Mouse (Mus musculus): ENCODE measurements around the gene Gnb1. TPM values are rescaled to one million over a fixed set of nuclear protein-coding genes. Genes with fewer than 3 reads are reported as not detected.
A peak's percentile ranks its signal among the peaks of the same experiment; 100 is the strongest.
"Not testable (repeated sequence)": the region's sequence is repeated elsewhere in the genome, so short reads cannot be mapped to it uniquely, and the experiment has no call there.

Gene Gnb1
- 100 to 1,000 TPM; 690 to 729 TPM for total RNA-seq (2021)
- long read RNA-seq, transcript Gnb1-202 (11 exons, 3,088 nt) = minor isoform, 92 of 446 reads
- long read RNA-seq, transcript Gnb1-201 (12 exons, 3,131 nt) = major isoform, 236 of 446 reads
- long read RNA-seq, transcript Gnb1-206 (4 exons, 812 nt) = minor isoform, 10 of 446 reads
- long read RNA-seq, transcript Gnb1-203 (12 exons, 3,143 nt) = minor isoform, 47 of 446 reads
- long read RNA-seq, partial matches to known transcripts = 14 of 446 reads
- long read RNA-seq, other reads (novel, unspliced or antisense) = 46 of 446 reads

DNA sequence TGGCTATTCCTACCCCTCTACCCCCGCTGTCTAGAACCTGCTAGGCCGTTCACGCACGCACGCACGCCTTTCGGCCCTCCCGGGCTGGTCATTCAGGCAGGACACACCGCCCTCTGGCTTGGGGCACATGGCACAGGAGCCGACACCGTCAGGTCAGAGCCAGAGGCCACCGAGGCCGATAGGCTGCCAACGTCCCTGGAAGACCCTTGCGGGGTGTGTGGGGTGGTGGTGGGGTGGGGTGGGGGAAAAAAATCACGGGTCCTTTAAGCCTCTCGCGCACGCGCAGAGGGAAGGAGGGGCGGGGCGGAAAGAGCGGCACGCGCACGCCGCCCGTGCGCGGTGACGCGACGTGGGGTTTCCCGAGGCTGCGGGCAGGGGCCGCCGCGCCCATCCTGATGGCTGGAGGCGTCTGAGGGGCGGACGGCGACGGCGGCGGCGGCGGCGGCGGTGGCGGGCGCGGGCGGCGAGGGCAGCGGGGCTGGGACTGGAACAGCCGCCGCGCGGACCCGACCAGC is at the start of gene Gnb1:
Gene Gnb1 (plus strand): TSS at position 372 of the 515 bp plus-strand sequence.
- peak; percentile 85 to 95 for DNase-seq (ENCODE audit: low spot score in 2 of 2)

- DNase-seq (ENCODE audit: low spot score in 2 of 2) = no peak
Measured at GRCm38 (mm10) chr4:155442808-155443207, 48.4 kb upstream of the Gnb1 start.

GRCm38 (mm10) chr4:155451597-155451996 is 39.6 kb upstream of the Gnb1 start:
- DNase-seq (ENCODE audit: low spot score in 2 of 2) = no peak

- DNase-seq (ENCODE audit: low spot score in 2 of 2) = no peak
Measured at GRCm38 (mm10) chr4:155458575-155458974, 32.6 kb upstream of the Gnb1 start.

GRCm38 (mm10) chr4:155463050-155463449 is 28.1 kb upstream of the Gnb1 start:
- DNase-seq (ENCODE audit: low spot score in 2 of 2) = no peak

- no peak for DNase-seq (ENCODE audit: low spot score in 2 of 2)
Measured at GRCm38 (mm10) chr4:155463611-155464010, 27.6 kb upstream of the Gnb1 start.

GRCm38 (mm10) chr4:155464061-155464460 is 27.1 kb upstream of the Gnb1 start:
- DNase-seq (ENCODE audit: low spot score in 2 of 2) = no peak

DNA sequence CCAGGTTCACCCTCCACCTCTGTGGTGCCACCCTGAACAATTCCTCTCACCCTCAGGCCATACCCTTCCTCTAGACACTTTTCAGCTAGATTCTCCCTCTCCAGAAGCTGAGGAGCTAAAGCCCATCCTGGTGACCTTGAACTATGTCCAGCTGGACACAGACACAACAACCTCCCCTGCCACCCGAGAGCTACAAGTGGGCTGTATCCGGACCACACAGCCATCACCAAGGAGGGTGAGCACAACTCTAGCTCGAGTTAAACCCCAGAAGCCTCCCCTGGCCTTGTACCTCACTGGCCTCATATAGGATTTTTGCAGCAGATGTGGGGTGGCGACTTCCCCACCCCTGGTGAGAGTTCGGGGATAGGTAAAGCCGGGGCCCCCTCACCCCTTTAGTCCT is 25.6 kb upstream of the Gnb1 start:
- no peak for DNase-seq (ENCODE audit: low spot score in 2 of 2)

DNA sequence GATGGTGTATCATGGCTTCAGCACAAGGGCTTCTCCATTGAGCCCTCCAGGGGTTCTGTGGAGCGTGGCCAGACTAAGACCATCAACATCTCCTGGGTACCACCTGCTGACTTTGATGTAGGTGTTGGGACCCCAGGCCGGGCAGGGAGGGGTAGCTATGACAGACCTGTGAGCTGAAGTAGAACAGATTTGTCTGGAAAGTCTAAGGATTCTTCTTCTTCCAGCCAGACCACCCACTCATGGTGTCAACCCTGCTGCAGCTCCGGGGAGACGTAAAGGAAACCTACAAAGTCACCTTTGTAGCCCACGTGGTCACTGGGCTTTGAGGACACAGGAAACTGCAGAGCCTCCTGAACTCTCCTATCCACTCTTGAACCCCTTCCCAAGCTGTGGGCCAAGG is 25.1 kb upstream of the Gnb1 start:
- no peak for DNase-seq (ENCODE audit: low spot score in 2 of 2)

DNA sequence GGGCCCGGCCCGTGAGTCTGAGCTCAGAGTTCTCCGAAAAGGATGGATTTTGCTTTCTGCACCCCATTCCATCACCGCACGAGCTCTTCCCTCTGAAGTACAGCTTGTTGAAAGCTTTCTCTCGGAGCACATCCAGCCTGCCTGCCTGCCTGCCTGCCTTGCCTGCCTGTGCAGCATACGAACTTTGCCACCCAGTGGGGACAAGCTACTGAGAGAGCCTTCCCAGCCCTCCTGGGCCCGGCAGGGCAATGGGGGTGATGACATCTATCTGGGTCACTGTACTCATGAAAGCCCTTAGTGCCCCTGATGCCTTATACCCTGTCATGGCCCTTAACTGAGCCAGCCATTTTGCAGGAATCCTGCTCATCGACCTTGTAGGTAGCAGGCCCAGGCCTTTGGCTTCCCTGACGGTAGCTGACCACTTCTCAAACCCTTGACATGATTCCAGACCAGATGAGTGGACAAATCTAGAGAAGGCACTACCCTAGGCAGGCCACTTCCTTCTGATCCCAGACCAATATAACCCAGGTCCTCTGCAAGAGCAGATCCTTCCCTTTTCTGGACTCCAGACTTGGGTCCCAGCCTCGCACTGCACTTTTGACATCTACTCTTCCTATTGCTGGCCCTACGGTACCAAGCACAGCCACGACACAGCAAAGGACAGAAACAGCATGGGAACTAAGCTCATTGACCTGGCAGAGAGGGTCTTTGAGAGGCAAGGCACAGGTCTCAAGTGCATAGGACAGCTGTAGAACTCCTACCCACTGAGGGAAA is 23.7 kb upstream of the Gnb1 start:
- no peak for DNase-seq (ENCODE audit: low spot score in 2 of 2)

- DNase-seq (ENCODE audit: low spot score in 2 of 2) = no peak
Measured at GRCm38 (mm10) chr4:155468952-155469351, 22.2 kb upstream of the Gnb1 start, which contains the start of gene Tmem52. Gene Tmem52 (plus strand): TSS chr4:155469114.

DNA sequence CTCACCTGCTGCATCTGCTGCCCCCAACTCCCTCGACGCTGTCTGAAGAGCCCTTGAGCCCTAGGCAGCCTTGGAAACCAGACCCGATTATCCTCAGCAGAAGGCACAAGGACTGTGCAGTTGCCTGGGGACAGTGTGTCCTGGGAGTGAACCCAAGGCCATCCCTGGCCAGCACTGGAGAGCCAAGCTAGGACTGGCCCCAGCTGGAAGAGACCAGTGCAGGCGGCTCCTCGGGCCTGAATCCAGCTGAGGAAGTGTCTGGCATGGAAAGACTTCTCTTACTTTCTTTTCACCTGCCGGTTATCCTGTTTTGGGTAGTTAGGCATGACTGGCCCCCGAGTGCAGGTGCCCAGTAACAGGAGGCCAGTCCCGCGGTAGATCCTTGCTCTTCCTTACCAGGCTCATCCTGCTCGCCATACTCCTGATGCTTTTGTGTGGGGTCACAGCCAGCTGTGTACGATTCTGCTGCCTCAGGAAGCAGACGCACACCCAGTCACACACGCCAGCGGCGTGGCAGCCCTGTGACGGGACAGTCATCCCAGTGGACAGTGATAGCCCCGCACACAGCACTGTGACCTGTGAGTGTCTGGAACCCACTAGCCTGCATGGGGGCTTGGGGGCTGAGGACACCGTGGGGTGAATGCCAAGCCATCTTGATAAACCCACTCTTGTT is 21.4 kb upstream of the Gnb1 start:
- DNase-seq (ENCODE audit: low spot score in 2 of 2) = peak in 1 of 2 experiments; percentile 53

GRCm38 (mm10) chr4:155470263-155470953 is 20.8 kb upstream of the Gnb1 start:
- DNase-seq (ENCODE audit: low spot score in 2 of 2) = no peak

DNA sequence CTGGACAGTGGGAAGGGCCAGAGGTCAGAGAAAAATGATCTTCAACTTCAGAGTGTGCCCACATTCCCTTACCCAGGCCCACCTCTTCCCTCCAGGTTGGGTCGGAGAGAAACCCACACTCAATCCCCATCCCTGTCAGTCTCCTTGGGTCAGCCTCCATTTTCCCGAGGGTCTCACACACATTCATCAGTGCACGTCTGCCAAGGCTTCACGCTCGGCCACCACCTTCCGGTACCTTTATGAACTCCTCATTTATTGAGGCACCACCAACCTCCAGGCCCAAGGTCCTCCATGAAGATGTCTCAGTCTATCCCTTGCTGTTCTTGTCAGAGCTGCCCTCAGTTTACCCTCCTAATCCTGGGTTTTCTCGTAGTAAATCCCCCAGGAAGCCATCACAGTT is 20.2 kb upstream of the Gnb1 start:
- no peak for DNase-seq (ENCODE audit: low spot score in 2 of 2)

- DNase-seq (ENCODE audit: low spot score in 2 of 2) = no peak
Measured at GRCm38 (mm10) chr4:155471406-155471805, 19.8 kb upstream of the Gnb1 start.

- no peak for DNase-seq (ENCODE audit: low spot score in 2 of 2)
Measured at GRCm38 (mm10) chr4:155472716-155473290, 18.4 kb upstream of the Gnb1 start.

DNA sequence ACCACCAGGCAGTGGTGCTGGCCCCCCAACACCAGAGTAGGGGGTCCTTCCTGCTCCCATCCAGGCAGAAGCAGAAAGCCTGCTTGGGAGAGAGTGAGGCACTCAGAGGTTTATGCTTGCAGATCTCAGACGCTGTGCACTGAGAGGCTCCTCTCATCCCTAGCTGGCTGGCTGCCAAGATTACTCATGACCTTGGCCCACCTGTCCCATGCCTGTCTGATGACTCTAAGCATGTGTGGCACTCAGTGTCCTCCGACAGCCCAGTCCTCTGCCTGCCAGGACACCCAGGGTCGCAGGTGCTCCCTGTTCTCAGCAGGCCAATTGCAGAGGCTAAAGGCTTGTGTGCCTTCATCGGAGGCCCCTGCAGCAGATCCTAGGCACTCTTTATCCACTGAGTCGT is 17.8 kb upstream of the Gnb1 start:
- DNase-seq (ENCODE audit: low spot score in 2 of 2) = no peak

DNA sequence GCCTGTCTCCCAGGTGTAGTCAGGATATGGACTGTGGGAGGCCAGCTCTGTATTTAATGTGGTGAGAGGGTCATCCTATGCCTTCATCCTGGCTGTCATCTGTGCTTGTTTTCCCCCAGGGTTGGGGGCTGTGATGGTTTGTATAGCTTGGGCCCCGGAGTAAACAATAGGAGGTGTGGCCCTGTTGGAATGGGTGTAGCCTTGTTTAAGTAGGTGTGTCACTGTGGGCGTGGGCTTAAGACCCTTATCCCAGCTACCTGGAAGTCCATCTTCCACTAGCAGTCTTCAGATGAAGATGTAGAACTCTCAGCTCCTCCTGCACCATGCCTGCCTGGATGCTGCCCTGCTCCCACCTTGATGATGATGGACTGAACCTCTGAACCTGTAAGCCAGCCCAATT is 17.4 kb upstream of the Gnb1 start:
- not testable (repeated sequence) for DNase-seq (ENCODE audit: low spot score in 2 of 2)

GRCm38 (mm10) chr4:155481381-155482124 is 9.6 kb upstream of the Gnb1 start:
- peak; percentile 53 to 82 for DNase-seq (ENCODE audit: low spot score in 2 of 2)

GRCm38 (mm10) chr4:155482125-155482480 is 9.1 kb upstream of the Gnb1 start:
- DNase-seq (ENCODE audit: low spot score in 2 of 2) = no peak

All from layer of hippocampus, adult 18-20 months (tissue).